Mouse (Mus musculus): ENCODE data around the gene Mfap1a. TPM values are rescaled to one million over a fixed set of nuclear protein-coding genes. Genes with fewer than 3 reads are reported as not detected.
"Not testable (repeated sequence)": the region's sequence is repeated elsewhere in the genome, so short reads cannot be mapped to it uniquely, and the experiment has no call there.

The Mfap1a gene
- polyA plus RNA-seq, 1 experiment from 2014 or later: 21.9 TPM

GRCm38 (mm10) chr2:121483576-121483975 is 22.9 kb downstream of the Mfap1a start:
- H3K4me3 ChIP-seq (ENCODE audit: low read depth, low read length): no peak overlapping the region

GRCm38 (mm10) chr2:121480916-121481315 is 25.5 kb downstream of the Mfap1a start:
- WGBS: 84% methylated on average over 13 of the region's 13 CpGs
- H3K36me3 ChIP-seq (ENCODE audit: control insufficient read depth, insufficient read depth, low read length); ATAC-seq (ENCODE audit: low read depth); H3K4me3 ChIP-seq (ENCODE audit: low read depth, low read length); H3K27me3 ChIP-seq (replicated peaks; ENCODE audit: control insufficient read depth, insufficient read depth, low read length); DNase-seq (ENCODE audit: low spot score); H3K9me3 ChIP-seq (ENCODE audit: control insufficient read depth, low read length); H3K4me1 ChIP-seq (ENCODE audit: control insufficient read depth, insufficient read depth, low read length); H3K4me2 ChIP-seq (ENCODE audit: low read depth, low read length); H3K27ac ChIP-seq (replicated peaks; ENCODE audit: low read depth, low read length); H3K9ac ChIP-seq (ENCODE audit: low read depth, low read length): not testable (repeated sequence)

More at GRCm38 (mm10) chr2:121483576-121483975, 22.9 kb downstream of the Mfap1a start:
- Histone ChIP-seq H3K27ac (replicated peaks; ENCODE audit: low read depth, low read length) (no peak overlapping the region), H3K9ac (ENCODE audit: low read depth, low read length) (no peak overlapping the region), H3K4me1 (ENCODE audit: control insufficient read depth, insufficient read depth, low read length) (no peaks in the 10 kb centered on the region), H3K9me3 (ENCODE audit: control insufficient read depth, low read length) (no peaks in the 10 kb centered on the region), H3K36me3 (ENCODE audit: control insufficient read depth, insufficient read depth, low read length) (no peaks in the 10 kb centered on the region), H3K4me2 (ENCODE audit: low read depth, low read length) (no peak overlapping the region), H3K27me3 (replicated peaks; ENCODE audit: control insufficient read depth, insufficient read depth, low read length) (no peaks in the 10 kb centered on the region)
- DNase-seq (ENCODE audit: low spot score) (no peak), ATAC-seq (ENCODE audit: low read depth) (no peak)
- WGBS: 69% methylated on average over 8 of the region's 8 CpGs

- no peaks in the 10 kb centered on the region for H3K36me3 ChIP-seq (ENCODE audit: control insufficient read depth, insufficient read depth, low read length)
- no peaks in the 10 kb centered on the region for H3K4me1 ChIP-seq (ENCODE audit: control insufficient read depth, insufficient read depth, low read length)
- no peaks in the 10 kb centered on the region for H3K27me3 ChIP-seq (replicated peaks; ENCODE audit: control insufficient read depth, insufficient read depth, low read length)
- WGBS: 58% methylated on average over 3 of the region's 3 CpGs
- no peak overlapping the region for H3K9ac ChIP-seq (ENCODE audit: low read depth, low read length)
- DNase-seq (ENCODE audit: low spot score) (no peak), ATAC-seq (ENCODE audit: low read depth) (no peak)
- no peak overlapping the region for H3K4me3 ChIP-seq (ENCODE audit: low read depth, low read length)
- no peaks in the 10 kb centered on the region for H3K9me3 ChIP-seq (ENCODE audit: control insufficient read depth, low read length)
- H3K4me2 ChIP-seq (ENCODE audit: low read depth, low read length): no peak overlapping the region
- no peak overlapping the region for H3K27ac ChIP-seq (replicated peaks; ENCODE audit: low read depth, low read length)
Observed at GRCm38 (mm10) chr2:121480498-121480897, 26.0 kb downstream of the Mfap1a start.

- Histone ChIP-seq H3K9ac (ENCODE audit: low read depth, low read length) (no peak overlapping the region), H3K36me3 (ENCODE audit: control insufficient read depth, insufficient read depth, low read length) (no peaks in the 10 kb centered on the region), H3K9me3 (ENCODE audit: control insufficient read depth, low read length) (no peaks in the 10 kb centered on the region), H3K4me1 (ENCODE audit: control insufficient read depth, insufficient read depth, low read length) (peaks cover 6% of the 10 kb centered on the region; the same call in 1 of the 2 replicates), H3K27me3 (replicated peaks; ENCODE audit: control insufficient read depth, insufficient read depth, low read length) (no peaks in the 10 kb centered on the region), H3K27ac (replicated peaks; ENCODE audit: low read depth, low read length) (no peak overlapping the region), H3K4me2 (ENCODE audit: low read depth, low read length) (no peak overlapping the region), H3K4me3 (ENCODE audit: low read depth, low read length) (no peak overlapping the region)
- DNase-seq (ENCODE audit: low spot score) (no peak), ATAC-seq (ENCODE audit: low read depth) (no peak)
- WGBS: 85% methylated on average over 3 of the region's 3 CpGs
Observed at GRCm38 (mm10) chr2:121477491-121478266, 28.8 kb downstream of the Mfap1a start.

GRCm38 (mm10) chr2:121475306-121475705 is 31.2 kb downstream of the Mfap1a start:
- H3K4me1 ChIP-seq (ENCODE audit: control insufficient read depth, insufficient read depth, low read length); ATAC-seq (ENCODE audit: low read depth); H3K27ac ChIP-seq (replicated peaks; ENCODE audit: low read depth, low read length); H3K27me3 ChIP-seq (replicated peaks; ENCODE audit: control insufficient read depth, insufficient read depth, low read length); H3K4me2 ChIP-seq (ENCODE audit: low read depth, low read length); DNase-seq (ENCODE audit: low spot score); H3K4me3 ChIP-seq (ENCODE audit: low read depth, low read length); H3K9me3 ChIP-seq (ENCODE audit: control insufficient read depth, low read length); H3K9ac ChIP-seq (ENCODE audit: low read depth, low read length); H3K36me3 ChIP-seq (ENCODE audit: control insufficient read depth, insufficient read depth, low read length): not testable (repeated sequence)
- 95% methylated on average over 2 of the region's 2 CpGs for WGBS

- Histone ChIP-seq H3K4me1 (ENCODE audit: control insufficient read depth, insufficient read depth, low read length) (peaks cover 6% of the 10 kb centered on the region; the same call in 1 of the 2 replicates), H3K27me3 (replicated peaks; ENCODE audit: control insufficient read depth, insufficient read depth, low read length) (no peaks in the 10 kb centered on the region), H3K4me2 (ENCODE audit: low read depth, low read length) (peak overlapping the region; percentile 62), H3K36me3 (ENCODE audit: control insufficient read depth, insufficient read depth, low read length) (no peaks in the 10 kb centered on the region), H3K4me3 (ENCODE audit: low read depth, low read length) (peak overlapping the region; percentile 62), H3K9ac (ENCODE audit: low read depth, low read length) (peak overlapping the region; percentile 70; the same call in 1 of the 2 replicates), H3K27ac (replicated peaks; ENCODE audit: low read depth, low read length) (0 out of 2 replicates have a peak overlapping the region, but pooled peaks have one; percentile 44), H3K9me3 (ENCODE audit: control insufficient read depth, low read length) (no peaks in the 10 kb centered on the region)
- ATAC-seq (ENCODE audit: low read depth) (peak; percentile 35; the same call in 1 of the 2 replicates), DNase-seq (ENCODE audit: low spot score) (no peak)
- 37% methylated on average over 8 of the region's 8 CpGs for WGBS
Observed at GRCm38 (mm10) chr2:121474180-121474535, 32.3 kb downstream of the Mfap1a start.

- DNase-seq (ENCODE audit: low spot score) (peak; percentile 96), ATAC-seq (ENCODE audit: low read depth) (peak; percentile 94)
- H3K27me3 ChIP-seq (replicated peaks; ENCODE audit: control insufficient read depth, insufficient read depth, low read length); H3K4me1 ChIP-seq (ENCODE audit: control insufficient read depth, insufficient read depth, low read length); H3K9me3 ChIP-seq (ENCODE audit: control insufficient read depth, low read length); H3K36me3 ChIP-seq (ENCODE audit: control insufficient read depth, insufficient read depth, low read length): not testable (repeated sequence)
- Histone ChIP-seq H3K9ac (ENCODE audit: low read depth, low read length) (peak within 1 kb of the TSS; percentile 70), H3K4me3 (ENCODE audit: low read depth, low read length) (peak within 1 kb of the TSS; percentile 62), H3K4me2 (ENCODE audit: low read depth, low read length) (peak within 1 kb of the TSS; percentile 62), H3K27ac (replicated peaks; ENCODE audit: low read depth, low read length) (0 out of 2 replicates have a peak within 1 kb of the TSS, but pooled peaks have one; percentile 44)
- 4% methylated on average over 32 of the region's 41 CpGs for WGBS
Observed at GRCm38 (mm10) chr2:121473301-121474179, 32.9 kb downstream of the Mfap1a start, which contains the start of gene Mfap1b. Gene Mfap1b, minus strand, starts transcription at chr2:121474067.

GRCm38 (mm10) chr2:121472783-121473182 is 33.7 kb downstream of the Mfap1a start:
- not testable (repeated sequence) for H3K27ac ChIP-seq (replicated peaks; ENCODE audit: low read depth, low read length); H3K4me3 ChIP-seq (ENCODE audit: low read depth, low read length); DNase-seq (ENCODE audit: low spot score); H3K4me2 ChIP-seq (ENCODE audit: low read depth, low read length); H3K36me3 ChIP-seq (ENCODE audit: control insufficient read depth, insufficient read depth, low read length); ATAC-seq (ENCODE audit: low read depth); H3K9ac ChIP-seq (ENCODE audit: low read depth, low read length); H3K4me1 ChIP-seq (ENCODE audit: control insufficient read depth, insufficient read depth, low read length); H3K27me3 ChIP-seq (replicated peaks; ENCODE audit: control insufficient read depth, insufficient read depth, low read length); H3K9me3 ChIP-seq (ENCODE audit: control insufficient read depth, low read length)
- WGBS: 92% methylated on average over 3 of the region's 3 CpGs

All from embryonic facial prominence, embryonic 14.5 days (tissue).